Mouse (Mus musculus) yolk sac, embryonic 10.5 days (tissue): ENCODE measurements at regions not wholly inside any gene's neighbourhood (a gene's known extent, or its start where the extent isn't known, plus 50 kb on each side); places are given as distances from the start of the nearest gene placed in this dataset.

Experiments
- DNase-seq: peaks from one replicate; pipeline ENCODE4 v3.0.0-alpha.2; 2017; ENCODE audit warnings: low spot score

DNA sequence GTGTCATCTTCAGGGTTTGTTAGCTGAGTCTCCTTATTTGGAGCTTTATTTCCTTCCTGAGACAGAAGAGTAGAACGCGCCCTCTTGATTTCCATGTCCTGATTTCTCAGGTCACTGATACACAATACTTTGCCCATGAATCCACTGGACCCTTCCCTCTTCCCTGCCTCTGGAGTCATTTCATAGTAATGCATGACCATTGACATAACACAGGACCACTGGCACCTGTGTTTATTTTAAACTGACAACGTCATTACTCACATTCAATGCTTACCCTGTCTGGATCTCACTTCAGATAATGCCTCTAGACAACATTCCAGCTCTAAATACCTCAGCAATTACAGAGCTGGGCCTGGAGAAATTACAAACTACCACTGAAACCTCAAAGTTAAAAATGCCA, 56.8 kb upstream of the Ptgs2 start:
- DNase-seq, result peak; percentile 31

DNA sequence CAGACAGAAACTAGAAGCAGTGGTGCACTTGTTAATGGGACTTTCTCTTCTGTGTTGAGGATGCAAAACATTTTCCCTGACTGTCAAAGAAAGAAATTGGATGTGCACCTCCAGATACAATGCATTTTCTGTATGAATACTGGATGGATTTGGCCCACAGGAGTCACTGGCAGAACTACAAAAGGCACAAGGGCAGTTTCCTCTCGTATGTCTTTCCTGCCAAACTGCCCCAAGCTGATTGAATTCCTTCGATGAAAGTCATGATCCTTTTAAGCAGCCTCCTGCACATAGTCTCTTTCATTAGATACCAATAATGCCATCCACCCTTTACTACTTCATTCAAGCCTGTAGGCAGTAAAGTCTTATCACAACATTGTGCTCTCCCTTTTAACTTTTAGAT, 58.2 kb upstream of the Ptgs2 start:
- DNase-seq, result no peak

DNA sequence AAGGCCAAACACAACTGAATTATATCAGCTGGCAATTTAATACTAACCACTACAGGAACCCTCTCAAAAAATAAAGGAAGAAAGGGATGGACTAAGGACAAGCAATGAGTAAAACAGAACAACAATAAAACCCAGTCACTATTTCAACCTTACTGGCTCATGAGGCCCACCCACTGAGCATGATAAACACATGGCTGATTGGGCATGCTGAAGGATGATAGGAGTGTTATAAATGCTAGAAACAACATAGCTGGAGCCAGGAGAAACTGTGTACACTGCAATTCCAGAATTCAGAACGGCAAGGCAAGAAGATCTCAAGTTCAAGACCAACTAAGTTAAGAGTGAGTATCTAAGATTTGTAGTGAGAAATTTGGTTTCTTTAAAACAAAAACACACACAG, 66.1 kb upstream of the Ptgs2 start:
- DNase-seq, result no peak

DNA sequence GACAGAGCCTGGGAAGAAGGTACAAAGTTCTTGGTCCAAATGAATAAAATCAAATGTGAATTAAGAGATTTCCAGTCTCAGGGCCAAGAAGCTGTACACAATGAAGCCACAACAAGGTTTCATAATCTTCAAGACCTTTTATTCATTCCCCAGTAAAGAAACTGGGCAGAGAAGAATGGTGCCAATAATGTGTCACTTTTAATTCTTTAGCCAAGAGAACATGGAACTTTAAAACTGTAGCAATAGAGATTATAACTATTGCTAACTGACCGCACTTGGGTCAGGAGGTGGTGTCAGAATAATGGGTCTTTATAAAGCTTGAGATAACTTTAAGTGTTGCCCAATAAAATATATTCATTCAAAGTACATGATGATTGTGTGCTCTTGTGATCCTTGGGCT, 68.1 kb upstream of the Ptgs2 start:
- DNase-seq, result no peak

DNA sequence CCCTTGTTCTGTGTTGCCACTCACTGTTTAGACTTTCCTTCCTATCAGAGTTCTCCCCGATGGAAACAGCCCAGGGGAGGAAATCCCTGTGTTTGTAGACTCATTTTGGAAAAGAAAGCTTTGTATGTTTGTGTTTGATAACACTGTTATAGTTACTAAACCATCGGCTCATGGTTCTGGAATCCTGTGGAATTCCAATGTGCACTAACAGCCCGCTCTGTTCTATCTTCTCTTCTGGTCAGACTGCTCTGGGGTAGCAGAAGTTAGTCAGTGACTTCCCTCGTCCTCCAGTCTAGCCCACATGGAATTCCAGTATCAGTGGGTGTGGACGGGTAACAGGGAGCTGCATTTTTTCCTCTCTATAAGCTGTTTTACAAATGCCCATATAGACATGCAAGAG, 66.2 kb upstream of the Pla2g4a start:
- peak; percentile 33 for DNase-seq

DNA sequence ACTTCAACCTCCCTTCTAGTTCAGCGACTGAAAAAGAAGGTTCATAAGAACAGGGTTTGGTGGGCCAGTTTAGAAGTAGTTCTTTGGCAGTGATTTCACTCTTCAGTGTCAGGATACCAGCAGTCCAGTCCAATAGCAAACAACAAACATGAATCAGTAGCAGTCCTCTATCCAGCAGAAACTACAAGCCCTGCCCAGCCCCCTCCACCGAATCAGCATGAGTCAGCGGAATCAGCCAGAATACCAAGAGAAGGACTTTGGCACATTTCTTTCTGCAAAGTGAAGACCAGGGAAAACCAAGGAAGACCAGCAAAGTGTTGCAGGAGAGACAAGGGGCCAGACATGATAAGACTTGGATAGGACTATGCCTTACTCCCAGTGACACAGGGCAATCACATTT, 65.1 kb upstream of the Pla2g4a start:
- peak; percentile 67 for DNase-seq

DNA sequence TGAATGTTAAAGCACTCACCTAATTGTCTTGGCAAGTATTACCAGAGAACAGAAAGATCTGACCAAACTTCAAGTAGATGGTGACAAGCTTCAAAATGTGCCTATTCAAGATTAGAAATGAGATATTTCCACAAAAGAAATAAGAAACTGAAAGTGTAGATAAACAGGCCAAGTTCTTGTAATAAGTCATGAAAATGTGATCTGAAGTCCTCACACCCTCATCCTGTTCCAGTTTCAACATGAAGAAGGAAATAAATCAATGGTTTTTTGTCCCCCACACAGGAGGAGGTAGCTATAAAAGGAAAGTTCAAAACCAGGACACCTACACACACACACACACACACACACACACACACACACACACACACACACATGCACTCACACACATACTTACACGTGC, 54.1 kb upstream of the Pla2g4a start:
- no peak for DNase-seq

DNA sequence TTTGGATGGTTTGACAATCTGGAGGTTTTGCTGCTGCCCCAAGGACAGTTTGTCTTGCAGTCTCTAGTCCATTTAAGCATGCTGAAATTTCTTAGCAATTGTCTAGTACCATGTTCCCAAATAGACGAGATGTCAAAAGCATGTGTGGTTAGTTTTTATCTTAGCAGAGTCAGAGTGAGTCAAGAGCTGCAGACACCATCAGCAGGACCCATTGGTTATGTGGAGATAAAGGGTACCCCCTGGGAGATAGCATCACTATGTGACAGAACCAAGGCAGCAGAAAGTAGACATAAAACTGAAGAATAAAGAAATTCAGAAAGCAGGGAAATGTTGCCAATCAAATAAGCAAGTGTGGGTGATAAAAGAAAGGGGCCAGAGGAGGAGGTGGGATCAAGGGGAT, 51.4 kb upstream of the Pla2g4a start:
- DNase-seq, result no peak
